Mouse (Mus musculus) liver, embryonic 13.5 days (tissue): Measurements from ENCODE around the gene Dynlrb2. TPM values are rescaled to one million over a fixed set of nuclear protein-coding genes. Genes with fewer than 3 reads are reported as not detected.

Source experiments
- ATAC-seq: fragments of 200-750 bp; cut with Nextera tagmentation; 2 replicates; pipeline ENCODE4 v1.8.0; 2017; ENCODE audit warnings: low read depth, mild to moderate bottlenecking, moderate number of reproducible peaks, moderate library complexity
- DNase-seq: peaks from one replicate; pipeline ENCODE4 v3.0.0; 2022
- H3K27ac ChIP-seq: fragments of 300-500 bp; sonication (generic); 2 replicates; pipeline ENCODE4 v1.5.1; 2015; ENCODE audit warnings: moderate library complexity, mild to moderate bottlenecking, inconsistent platforms
- H3K27me3 ChIP-seq: fragments of 300-500 bp; sonication (generic); 2 replicates; pipeline ENCODE4 v1.6.1; 2015; ENCODE audit warnings: mild to moderate bottlenecking, inconsistent platforms
- H3K36me3 ChIP-seq: fragments of 300-500 bp; sonication (generic); 2 replicates; pipeline ENCODE4 v1.6.1; 2015; ENCODE audit warnings: mild to moderate bottlenecking, inconsistent platforms
- H3K4me1 ChIP-seq: fragments of 300-500 bp; sonication (generic); replicated peaks from 2 replicates; pipeline ENCODE4 v1.6.1; 2015; ENCODE audit warnings: inconsistent platforms
- H3K4me2 ChIP-seq: fragments of 300-500 bp; sonication (generic); 2 replicates; pipeline ENCODE4 v1.6.1; 2015; ENCODE audit warnings: inconsistent platforms, mild to moderate bottlenecking, moderate library complexity
- H3K4me3 ChIP-seq: fragments of 300-500 bp; sonication (generic); replicated peaks from 2 replicates; pipeline ENCODE4 v1.5.1; 2015; ENCODE audit warnings: mild to moderate bottlenecking, inconsistent platforms
- H3K9ac ChIP-seq: fragments of 300-500 bp; sonication (generic); 2 replicates; pipeline ENCODE4 v1.6.1; 2015; ENCODE audit warnings: mild to moderate bottlenecking, inconsistent platforms
- H3K9me3 ChIP-seq: fragments of 300-500 bp; sonication (generic); replicated peaks from 2 replicates; pipeline ENCODE4 v1.6.1; 2016; ENCODE audit warnings: inconsistent platforms
- WGBS: fragments of 180-500 bp; shearing (Covaris S2); methylation state at CpG from one replicate; pipeline ENCODE4 v1.1.7; 2015; ENCODE audit not compliant: insufficient replicate concordance; 5-methylcytosine and 5-hydroxymethylcytosine counted together
- polyA plus RNA-seq: library from polyadenylated mRNA; unstranded; fragments of >200 nt; fragmentation: Nextera tagmentation; extraction: Ambion mirVana; gene quantifications from 2 replicates; pipeline ENCODE4 v1.2.1, GENCODE M21; 2015

Dynlrb2 gene
- not detected in 2 replicates for polyA plus RNA-seq

GRCm38 (mm10) chr8:116504477-116505120, at the start of gene Dynlrb2:
TSS of gene Dynlrb2 (plus strand) at chr8:116504974.
- Histone ChIP-seq H3K4me1 (no peaks in the 10 kb centered on the region), H3K4me3 (peak within 1 kb of the TSS; percentile 38), H3K9me3 (0 out of 2 replicates have a peak, but pooled peaks cover 4% of the 10 kb centered on the region), H3K27ac (no peak within 1 kb of the TSS), H3K36me3 (no peaks in the 10 kb centered on the region), H3K27me3 (no peaks in the 10 kb centered on the region), H3K4me2 (peak within 1 kb of the TSS; percentile 56), H3K9ac (no peak within 1 kb of the TSS; the same call in 1 of the 2 replicates)
- DNase-seq (peak; percentile 36), ATAC-seq (no peak)
- 5% methylated on average over 19 of the region's 19 CpGs for WGBS

DNA sequence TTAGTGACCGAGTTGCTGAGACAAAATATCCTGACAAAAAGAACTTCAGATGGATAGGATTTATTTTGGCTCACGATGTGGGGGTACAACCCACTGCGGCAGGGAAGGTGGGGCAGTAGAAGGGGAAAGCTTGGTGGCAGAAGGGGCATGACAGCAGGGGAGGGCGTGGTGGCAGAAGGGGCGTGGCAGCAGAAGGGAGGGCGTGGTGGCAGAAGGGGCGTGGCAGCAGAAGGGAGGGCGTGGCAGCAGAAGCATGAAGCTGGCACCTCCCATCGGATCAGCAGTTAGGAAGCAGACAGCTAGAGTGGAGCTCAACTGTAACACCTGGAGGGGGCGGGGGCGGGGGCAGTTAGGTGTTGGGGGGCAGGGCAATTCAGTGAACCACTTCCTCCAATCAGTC, 46.2 kb upstream of the Dynlrb2 start:
- H3K4me1 ChIP-seq: no peaks in the 10 kb centered on the region
- no peaks in the 10 kb centered on the region for H3K27me3 ChIP-seq
- no peak overlapping the region for H3K27ac ChIP-seq
- H3K9me3 ChIP-seq: no peaks in the 10 kb centered on the region
- no peak overlapping the region for H3K4me2 ChIP-seq
- no peaks in the 10 kb centered on the region for H3K36me3 ChIP-seq
- DNase-seq (no peak), ATAC-seq (no peak)
- H3K9ac ChIP-seq: no peak overlapping the region
- WGBS: 52% methylated on average over 11 of the region's 11 CpGs
- no peak overlapping the region for H3K4me3 ChIP-seq

GRCm38 (mm10) chr8:116461472-116461871, 43.3 kb upstream of the Dynlrb2 start:
- 55% methylated on average over 4 of the region's 4 CpGs for WGBS
- Histone ChIP-seq H3K27me3 (no peaks in the 10 kb centered on the region), H3K4me1 (no peaks in the 10 kb centered on the region), H3K36me3 (no peaks in the 10 kb centered on the region), H3K9ac (no peak overlapping the region), H3K4me2 (no peak overlapping the region), H3K4me3 (no peak overlapping the region), H3K9me3 (no peaks in the 10 kb centered on the region), H3K27ac (no peak overlapping the region)
- ATAC-seq (no peak), DNase-seq (no peak)

DNA sequence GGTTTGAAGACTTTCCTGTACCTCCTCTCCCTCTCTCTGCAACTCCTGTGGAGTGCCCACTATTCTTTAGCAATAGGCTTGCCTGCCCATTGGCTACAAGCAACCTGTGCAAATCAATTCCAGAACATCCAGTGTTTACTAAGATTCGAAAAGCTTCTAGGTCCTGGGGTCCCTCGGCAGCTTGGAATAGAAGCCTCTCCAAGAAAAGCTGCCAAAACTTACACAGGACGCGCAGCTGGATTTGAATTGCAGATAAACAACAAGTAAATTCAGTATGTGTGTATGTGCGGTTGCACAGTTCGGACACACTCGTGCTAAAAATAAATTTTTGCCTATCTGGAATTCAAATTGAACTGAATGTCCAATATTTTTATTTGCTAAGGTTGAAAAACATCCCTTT, 38.2 kb upstream of the Dynlrb2 start:
- Histone ChIP-seq H3K36me3 (no peaks in the 10 kb centered on the region), H3K27me3 (no peaks in the 10 kb centered on the region), H3K4me2 (no peak overlapping the region), H3K9me3 (no peaks in the 10 kb centered on the region), H3K27ac (no peak overlapping the region), H3K4me1 (no peaks in the 10 kb centered on the region), H3K4me3 (no peak overlapping the region), H3K9ac (no peak overlapping the region)
- DNase-seq (no peak), ATAC-seq (no peak)
- 63% methylated on average over 7 of the region's 7 CpGs for WGBS

DNA sequence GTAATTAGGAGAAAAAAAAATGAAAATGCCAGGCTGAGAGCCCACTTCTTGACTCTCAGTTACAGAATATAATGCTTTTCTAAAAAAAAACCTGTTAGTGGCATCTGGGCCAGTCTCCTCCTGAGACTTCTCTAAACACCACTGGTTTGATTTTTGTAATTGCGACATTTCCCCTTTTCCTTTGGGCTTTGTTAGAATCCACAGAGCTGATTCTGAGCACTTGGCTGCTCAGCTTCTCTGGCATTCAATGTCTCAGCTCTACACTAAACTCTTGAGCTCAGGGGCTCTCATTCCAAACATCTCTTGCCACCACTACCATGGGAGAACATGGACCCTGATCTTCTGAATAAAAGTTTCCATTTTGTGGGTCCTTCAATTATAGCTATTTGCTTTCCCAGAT, 37.7 kb upstream of the Dynlrb2 start:
- Histone ChIP-seq H3K4me1 (no peaks in the 10 kb centered on the region), H3K36me3 (no peaks in the 10 kb centered on the region), H3K9ac (no peak overlapping the region), H3K27me3 (no peaks in the 10 kb centered on the region), H3K9me3 (no peaks in the 10 kb centered on the region), H3K4me2 (no peak overlapping the region), H3K4me3 (no peak overlapping the region), H3K27ac (no peak overlapping the region)
- no peak for DNase-seq
- ATAC-seq: no peak
- WGBS: 44% methylated on average over 1 of the region's 1 CpGs

GRCm38 (mm10) chr8:116477941-116478340, 26.8 kb upstream of the Dynlrb2 start:
- H3K9ac ChIP-seq: no peak overlapping the region
- H3K9me3 ChIP-seq: no peaks in the 10 kb centered on the region
- no peak for ATAC-seq
- no peak overlapping the region for H3K4me2 ChIP-seq
- no peaks in the 10 kb centered on the region for H3K36me3 ChIP-seq
- H3K4me1 ChIP-seq: no peaks in the 10 kb centered on the region
- H3K27ac ChIP-seq: no peak overlapping the region
- H3K4me3 ChIP-seq: no peak overlapping the region
- no peak for DNase-seq
- 26% methylated on average over 9 of the region's 9 CpGs for WGBS
- no peaks in the 10 kb centered on the region for H3K27me3 ChIP-seq

GRCm38 (mm10) chr8:116478681-116479080, 26.1 kb upstream of the Dynlrb2 start:
- Histone ChIP-seq H3K9me3 (no peaks in the 10 kb centered on the region), H3K9ac (no peak overlapping the region), H3K4me3 (no peak overlapping the region), H3K27me3 (no peaks in the 10 kb centered on the region), H3K4me2 (no peak overlapping the region), H3K36me3 (no peaks in the 10 kb centered on the region), H3K4me1 (no peaks in the 10 kb centered on the region), H3K27ac (no peak overlapping the region)
- DNase-seq (no peak), ATAC-seq (no peak)

DNA sequence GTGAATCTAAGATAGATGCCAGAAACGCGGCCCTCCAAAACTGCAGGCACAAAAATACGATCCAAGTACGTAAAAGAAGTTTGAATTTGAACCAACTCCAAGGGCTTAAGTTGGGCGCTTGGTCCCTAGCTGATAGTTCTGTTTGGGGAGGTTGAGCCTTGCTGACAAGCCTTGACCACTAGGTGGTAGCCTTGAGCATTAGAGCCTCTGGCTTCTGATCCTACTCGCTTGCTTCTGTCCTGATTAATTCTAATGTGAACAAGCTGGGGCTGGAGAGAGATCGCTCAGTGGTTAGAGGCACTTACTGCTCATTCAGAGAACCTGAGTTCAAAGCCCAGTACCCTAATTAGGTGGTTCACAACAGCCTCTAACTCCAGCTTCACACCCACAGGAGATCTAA, 23.9 kb upstream of the Dynlrb2 start:
- Histone ChIP-seq H3K4me2 (no peak overlapping the region), H3K36me3 (no peaks in the 10 kb centered on the region), H3K4me3 (no peak overlapping the region), H3K9me3 (no peaks in the 10 kb centered on the region), H3K4me1 (no peaks in the 10 kb centered on the region), H3K27me3 (no peaks in the 10 kb centered on the region), H3K9ac (no peak overlapping the region), H3K27ac (no peak overlapping the region)
- WGBS: 12% methylated on average over 7 of the region's 7 CpGs
- ATAC-seq (no peak), DNase-seq (peak; percentile 6)

GRCm38 (mm10) chr8:116482738-116483137, 22.0 kb upstream of the Dynlrb2 start:
- no peak overlapping the region for H3K4me3 ChIP-seq
- DNase-seq (no peak), ATAC-seq (no peak)
- H3K27me3 ChIP-seq: no peaks in the 10 kb centered on the region
- H3K36me3 ChIP-seq: no peaks in the 10 kb centered on the region
- H3K9me3 ChIP-seq: no peaks in the 10 kb centered on the region
- H3K4me2 ChIP-seq: no peak overlapping the region
- no peak overlapping the region for H3K9ac ChIP-seq
- no peaks in the 10 kb centered on the region for H3K4me1 ChIP-seq
- 41% methylated on average over 3 of the region's 3 CpGs for WGBS
- H3K27ac ChIP-seq: no peak overlapping the region

- DNase-seq (no peak), ATAC-seq (no peak)
- H3K27me3 ChIP-seq: no peaks in the 10 kb centered on the region
- no peaks in the 10 kb centered on the region for H3K4me1 ChIP-seq
- H3K36me3 ChIP-seq: no peaks in the 10 kb centered on the region
- no peak overlapping the region for H3K4me3 ChIP-seq
- no peak overlapping the region for H3K27ac ChIP-seq
- no peak overlapping the region for H3K9ac ChIP-seq
- no peak overlapping the region for H3K4me2 ChIP-seq
- H3K9me3 ChIP-seq: no peaks in the 10 kb centered on the region; the same call in 1 of the 2 replicates
- WGBS: 19% methylated on average over 2 of the region's 2 CpGs
These were observed 20.7 kb upstream of the Dynlrb2 start for GRCm38 (mm10) chr8:116484087-116484486.

- ATAC-seq (no peak), DNase-seq (no peak)
- Histone ChIP-seq H3K9ac (no peak overlapping the region), H3K27ac (no peak overlapping the region), H3K9me3 (no peaks in the 10 kb centered on the region; the same call in 1 of the 2 replicates), H3K36me3 (no peaks in the 10 kb centered on the region), H3K4me1 (no peaks in the 10 kb centered on the region), H3K27me3 (no peaks in the 10 kb centered on the region), H3K4me3 (no peak overlapping the region), H3K4me2 (no peak overlapping the region)
- 50% methylated on average over 2 of the region's 2 CpGs for WGBS
These were observed 16.2 kb upstream of the Dynlrb2 start for GRCm38 (mm10) chr8:116488546-116488945.

DNA sequence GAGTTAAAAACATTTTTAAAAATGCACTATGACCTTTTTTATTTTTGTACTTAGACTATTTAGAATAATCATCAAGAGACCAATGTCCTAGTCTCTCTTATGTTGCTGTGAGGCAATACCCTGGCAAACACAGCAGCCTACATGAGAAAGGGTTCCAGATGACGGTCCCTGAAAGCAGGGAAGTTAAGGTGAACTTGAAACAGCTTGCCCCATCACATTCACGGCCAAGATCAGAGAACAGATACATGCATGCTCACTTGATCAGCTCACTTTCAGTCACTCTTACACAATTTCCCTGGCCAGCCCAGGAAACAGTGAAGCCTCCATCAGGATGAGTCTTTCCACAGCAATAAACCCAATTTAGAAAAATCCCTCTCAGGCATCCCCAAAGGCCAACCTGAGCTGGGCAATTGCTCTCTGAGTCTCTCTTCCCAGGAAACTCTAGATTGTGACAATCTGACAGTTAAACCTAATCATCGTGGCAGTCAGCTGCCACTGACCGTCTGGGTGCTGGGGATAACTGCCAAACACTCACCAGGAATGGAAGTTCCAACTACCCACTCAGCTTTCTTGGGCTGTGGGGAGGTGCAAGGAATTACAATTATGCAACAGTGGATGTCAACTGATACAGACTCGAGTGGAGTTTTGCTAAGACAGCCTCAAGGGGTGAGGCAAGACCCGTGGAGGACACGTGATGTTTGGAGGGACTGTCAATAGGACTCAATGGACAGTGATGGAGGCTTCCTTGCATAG, 4.5 kb upstream of the Dynlrb2 start:
- Histone ChIP-seq H3K4me1 (no peaks in the 10 kb centered on the region), H3K27ac (no peak overlapping the region), H3K4me2 (no peak overlapping the region), H3K4me3 (no peak overlapping the region), H3K9ac (no peak overlapping the region), H3K9me3 (0 out of 2 replicates have a peak, but pooled peaks cover 4% of the 10 kb centered on the region), H3K36me3 (no peaks in the 10 kb centered on the region), H3K27me3 (no peaks in the 10 kb centered on the region)
- DNase-seq: no peak
- no peak for ATAC-seq
- 63% methylated on average over 7 of the region's 7 CpGs for WGBS
